Mouse (Mus musculus): ENCODE results near the gene Ybx2. TPM values are rescaled to one million over a fixed set of nuclear protein-coding genes. Genes with fewer than 3 reads are reported as not detected.
"Not testable (repeated sequence)": the region's sequence is repeated elsewhere in the genome, so short reads cannot be mapped to it uniquely, and the experiment has no call there.

Ybx2 gene
- polyA plus RNA-seq, 1 experiment from 2014 or later: 5.1 TPM

DNA sequence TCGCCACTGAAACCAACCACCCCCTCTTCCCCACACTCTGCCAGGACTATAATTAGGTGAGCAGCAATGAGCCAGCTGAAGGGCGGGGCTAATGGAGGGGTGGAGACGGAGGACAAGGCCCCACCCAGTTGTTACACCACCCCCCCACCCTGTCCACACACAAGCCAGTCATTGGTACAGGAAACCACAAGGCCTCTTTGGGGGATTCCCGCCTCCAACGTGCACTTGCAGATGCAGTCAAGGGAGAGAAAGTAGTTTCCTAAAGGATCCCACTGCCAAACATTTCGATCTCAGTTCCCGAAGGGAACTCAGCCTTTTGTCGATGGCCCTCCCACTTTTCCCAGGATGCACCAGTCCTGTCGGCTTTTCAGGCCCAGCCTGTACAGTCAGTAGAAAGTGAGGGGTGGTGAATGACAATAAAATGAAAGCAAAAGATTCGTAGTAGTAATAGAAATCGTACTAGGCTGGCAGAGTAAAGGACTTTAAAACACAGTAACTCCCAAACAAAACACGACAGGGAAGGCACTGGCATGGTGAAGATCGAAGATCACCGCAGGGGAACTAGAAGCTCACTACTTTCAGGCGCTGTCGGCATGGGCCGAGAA, 15.8 kb upstream of the Ybx2 start:
- WGBS: 3% methylated on average over 17 of the region's 17 CpGs
- H3K27me3 ChIP-seq (ENCODE audit: control insufficient read depth, insufficient read depth, low read length): no peaks in the 10 kb centered on the region

DNA sequence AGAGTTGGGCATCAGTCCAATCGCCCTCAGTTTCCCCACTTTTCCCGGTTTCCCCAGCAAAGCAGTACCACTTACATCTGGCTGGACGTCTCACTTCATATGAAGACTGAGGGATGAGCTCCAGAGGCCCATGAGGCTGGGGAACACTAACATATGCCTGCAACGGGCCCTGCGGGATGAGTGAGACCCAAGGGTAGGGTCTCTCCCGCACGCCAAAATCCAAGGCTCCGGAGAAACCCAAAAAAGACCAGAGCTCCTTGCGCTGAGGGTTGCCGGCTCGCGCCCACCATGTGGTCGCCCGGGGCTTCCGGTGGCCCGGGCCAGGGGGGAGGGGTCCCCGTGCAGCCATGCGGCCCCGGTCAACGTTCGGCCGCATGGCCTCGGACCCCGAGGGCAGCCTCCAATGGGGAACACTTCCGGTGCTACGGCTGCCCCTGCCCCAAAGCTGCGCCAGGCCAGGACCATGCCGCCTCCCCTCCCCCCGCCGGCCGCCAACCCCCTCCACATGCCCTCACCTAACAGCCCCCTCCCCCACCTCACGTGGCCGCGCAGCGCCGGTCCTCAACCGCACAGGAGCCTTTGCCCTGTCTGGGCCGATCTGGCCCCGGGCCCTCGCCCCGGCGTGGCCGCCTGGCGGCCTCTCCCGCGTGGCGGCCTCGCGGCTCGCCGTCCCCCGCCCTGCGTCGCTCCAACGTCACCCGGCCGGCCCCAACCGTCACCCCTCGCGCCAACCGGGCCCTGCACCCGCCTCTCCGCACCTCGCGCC, 15.1 kb upstream of the Ybx2 start:
- ATAC-seq (ENCODE audit: low FRiP score) (peak; percentile 45), DNase-seq (ENCODE audit: low spot score, missing footprints) (peak; percentile 94)
- Histone ChIP-seq H3K4me2 (peak overlapping the region; percentile 87), H3K27me3 (ENCODE audit: control insufficient read depth, insufficient read depth, low read length) (no peaks in the 10 kb centered on the region), H3K4me3 (ENCODE audit: low read depth, low read length) (peak overlapping the region; percentile 95), H3K27ac (ENCODE audit: low read depth, low read length) (peak overlapping the region; percentile 88), H3K9ac (ENCODE audit: low read length) (peak overlapping the region; percentile 94), H3K36me3 (ENCODE audit: control insufficient read depth, insufficient read depth, low read length) (peaks cover 19% of the 10 kb centered on the region), H3K9me3 (ENCODE audit: control insufficient read depth, low read length) (no peaks in the 10 kb centered on the region), H3K4me1 (ENCODE audit: control insufficient read depth, insufficient read depth, low read length) (peaks cover 19% of the 10 kb centered on the region)
- under 1% methylated on average over 51 of the region's 65 CpGs for whole genome bisulfite sequencing

More for the DNA sequence above, 15.8 kb upstream of the Ybx2 start:
- Histone ChIP-seq H3K9me3 (ENCODE audit: control insufficient read depth, low read length) (no peaks in the 10 kb centered on the region), H3K4me1 (ENCODE audit: control insufficient read depth, insufficient read depth, low read length) (peaks cover 25% of the 10 kb centered on the region), H3K4me3 (ENCODE audit: low read depth, low read length) (peak overlapping the region; percentile 95), H3K4me2 (peak overlapping the region; percentile 87), H3K36me3 (ENCODE audit: control insufficient read depth, insufficient read depth, low read length) (peaks cover 21% of the 10 kb centered on the region), H3K9ac (ENCODE audit: low read length) (peak overlapping the region; percentile 94), H3K27ac (ENCODE audit: low read depth, low read length) (peak overlapping the region; percentile 88)
- ATAC-seq (ENCODE audit: low FRiP score): no peak
- DNase-seq (ENCODE audit: low spot score, missing footprints): peak; percentile 95

DNA sequence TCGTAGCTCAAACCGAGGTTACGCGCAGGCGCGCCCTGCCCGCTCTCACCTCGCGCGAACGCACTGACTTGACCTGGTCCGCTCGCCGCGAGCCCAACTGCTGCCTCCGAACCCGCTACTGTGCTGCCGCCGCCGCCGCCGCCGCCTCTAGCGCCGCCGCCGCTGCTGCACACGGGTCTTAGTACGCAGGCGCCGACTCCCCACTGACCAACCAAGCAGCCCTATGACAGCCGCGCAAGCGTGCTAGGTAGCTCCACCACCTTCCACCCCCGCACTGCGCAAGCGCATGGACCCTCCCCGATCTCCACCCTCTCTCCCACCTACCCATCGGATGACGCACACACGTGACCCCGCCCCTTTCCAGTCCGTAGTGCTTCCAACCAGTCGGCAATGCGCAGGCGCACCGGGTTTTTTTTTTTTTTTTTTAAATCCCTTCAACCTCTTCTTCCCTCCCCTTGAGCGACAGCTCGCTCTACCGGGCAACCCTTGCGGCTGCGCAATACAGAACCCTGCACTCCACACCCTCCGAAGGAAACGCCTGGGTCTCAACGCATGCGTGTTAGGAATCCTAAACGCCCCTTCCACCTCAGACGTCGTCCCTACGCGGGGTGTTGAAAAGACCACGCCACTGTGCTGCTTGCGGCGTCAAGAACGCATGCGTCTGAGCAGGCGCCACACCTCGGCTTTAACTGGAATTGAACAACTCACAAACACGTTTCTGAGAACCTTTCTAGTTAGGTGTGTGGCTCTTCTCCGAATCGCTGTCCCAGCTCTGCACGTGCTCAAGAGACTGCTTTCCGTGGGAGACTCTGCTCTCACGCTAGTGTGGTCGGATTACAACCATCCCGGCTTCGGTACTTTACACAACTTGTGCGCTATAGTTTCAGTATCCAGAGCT, 14.2 kb upstream of the Ybx2 start, which contains the start of gene Eif5a:
Eif5a (minus strand) TSS at position 845 of the 898 bp plus-strand sequence.
- ATAC-seq (ENCODE audit: low FRiP score) (peak; percentile 96), DNase-seq (ENCODE audit: low spot score, missing footprints) (peak; percentile 100)
- H3K9ac ChIP-seq (ENCODE audit: low read length): peak within 1 kb of the TSS; percentile 94
- peaks cover 14% of the 10 kb centered on the region for H3K36me3 ChIP-seq (ENCODE audit: control insufficient read depth, insufficient read depth, low read length)
- peak within 1 kb of the TSS; percentile 87 for H3K4me2 ChIP-seq
- no peaks in the 10 kb centered on the region for H3K9me3 ChIP-seq (ENCODE audit: control insufficient read depth, low read length)
- H3K27ac ChIP-seq (ENCODE audit: low read depth, low read length): peak within 1 kb of the TSS; percentile 92
- under 1% methylated on average over 78 of the region's 78 CpGs for WGBS
- H3K27me3 ChIP-seq (ENCODE audit: control insufficient read depth, insufficient read depth, low read length): no peaks in the 10 kb centered on the region
- H3K4me3 ChIP-seq (ENCODE audit: low read depth, low read length): peak within 1 kb of the TSS; percentile 95
- peaks cover 14% of the 10 kb centered on the region for H3K4me1 ChIP-seq (ENCODE audit: control insufficient read depth, insufficient read depth, low read length)

DNA sequence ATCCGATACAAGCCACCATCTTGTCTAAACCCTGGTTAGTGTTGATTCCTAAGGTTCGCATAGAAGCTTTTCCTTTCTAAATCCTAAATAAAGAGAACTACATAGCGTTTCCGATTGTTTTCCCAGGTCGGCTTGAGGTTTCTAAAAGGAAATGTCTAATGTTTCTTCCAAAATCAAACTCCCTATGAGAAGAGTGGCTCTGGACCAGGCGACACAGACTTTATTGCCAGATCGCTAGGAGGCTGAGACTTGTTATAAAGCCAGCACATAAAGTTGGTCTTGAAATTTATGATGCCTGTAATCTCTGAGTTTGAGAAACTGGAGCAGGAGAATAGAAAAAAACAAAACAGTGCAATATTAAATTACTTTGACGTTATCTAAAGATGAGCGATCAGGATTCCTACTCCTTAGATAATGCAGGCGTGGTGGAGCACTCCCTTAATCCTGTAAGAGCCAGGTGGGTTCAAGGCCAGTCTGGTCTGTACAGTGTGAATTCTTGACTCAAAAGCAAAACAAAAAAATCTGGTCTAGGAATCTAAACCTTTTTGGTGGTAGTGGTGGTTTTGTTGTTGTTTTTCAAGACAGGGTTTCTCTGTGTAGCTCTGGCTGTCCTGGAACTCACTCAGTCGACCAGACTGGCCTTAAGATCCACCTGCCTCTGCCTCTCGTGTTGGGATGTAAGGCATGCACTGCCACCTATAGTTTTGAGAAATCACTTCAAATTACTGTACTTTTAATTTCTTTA, 13.4 kb upstream of the Ybx2 start:
- H3K4me3 ChIP-seq (ENCODE audit: low read depth, low read length): peak overlapping the region; percentile 95
- H3K27ac ChIP-seq (ENCODE audit: low read depth, low read length): peak overlapping the region; percentile 92
- no peaks in the 10 kb centered on the region for H3K9me3 ChIP-seq (ENCODE audit: control insufficient read depth, low read length)
- peak overlapping the region; percentile 74 for H3K9ac ChIP-seq (ENCODE audit: low read length)
- peaks cover 14% of the 10 kb centered on the region for H3K4me1 ChIP-seq (ENCODE audit: control insufficient read depth, insufficient read depth, low read length)
- DNase-seq (ENCODE audit: low spot score, missing footprints) (no peak), ATAC-seq (ENCODE audit: low FRiP score) (no peak)
- H3K36me3 ChIP-seq (ENCODE audit: control insufficient read depth, insufficient read depth, low read length): peaks cover 11% of the 10 kb centered on the region
- no peaks in the 10 kb centered on the region for H3K27me3 ChIP-seq (ENCODE audit: control insufficient read depth, insufficient read depth, low read length)
- WGBS: 5% methylated on average over 12 of the region's 12 CpGs
- H3K4me2 ChIP-seq: peak overlapping the region; percentile 51

DNA sequence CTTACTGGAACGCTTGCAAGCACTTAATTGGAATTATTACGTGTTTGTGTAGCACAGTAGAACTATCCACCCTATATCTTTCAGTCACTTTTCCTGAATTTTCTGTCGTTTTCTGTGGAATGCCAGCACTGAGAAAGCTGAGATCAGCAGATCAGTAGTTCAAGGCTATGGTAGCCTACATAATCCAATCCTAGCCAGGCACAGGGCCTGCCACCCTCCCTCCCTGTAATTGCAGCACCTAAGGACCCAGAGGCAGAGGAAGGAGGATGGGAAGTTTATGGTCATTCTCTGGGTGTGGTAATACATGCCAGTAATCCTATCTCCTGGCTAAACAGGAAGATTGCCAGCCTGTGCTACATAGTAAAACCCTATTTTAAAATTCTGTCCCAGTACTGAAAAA, 12.8 kb upstream of the Ybx2 start:
- H3K36me3 ChIP-seq (ENCODE audit: control insufficient read depth, insufficient read depth, low read length): peaks cover 6% of the 10 kb centered on the region
- peak overlapping the region; percentile 51; the same call in 1 of the 2 replicates for H3K4me2 ChIP-seq
- H3K9me3 ChIP-seq (ENCODE audit: control insufficient read depth, low read length): no peaks in the 10 kb centered on the region
- no peak for ATAC-seq (ENCODE audit: low FRiP score)
- 0 out of 2 replicates have a peak overlapping the region, but pooled peaks have one; percentile 4 for H3K9ac ChIP-seq (ENCODE audit: low read length)
- no peaks in the 10 kb centered on the region for H3K27me3 ChIP-seq (ENCODE audit: control insufficient read depth, insufficient read depth, low read length)
- peaks cover 14% of the 10 kb centered on the region for H3K4me1 ChIP-seq (ENCODE audit: control insufficient read depth, insufficient read depth, low read length)
- no peak for DNase-seq (ENCODE audit: low spot score, missing footprints)
- no peak overlapping the region for H3K4me3 ChIP-seq (ENCODE audit: low read depth, low read length)
- WGBS: 68% methylated on average over 3 of the region's 3 CpGs
- H3K27ac ChIP-seq (ENCODE audit: low read depth, low read length): no peak overlapping the region

DNA sequence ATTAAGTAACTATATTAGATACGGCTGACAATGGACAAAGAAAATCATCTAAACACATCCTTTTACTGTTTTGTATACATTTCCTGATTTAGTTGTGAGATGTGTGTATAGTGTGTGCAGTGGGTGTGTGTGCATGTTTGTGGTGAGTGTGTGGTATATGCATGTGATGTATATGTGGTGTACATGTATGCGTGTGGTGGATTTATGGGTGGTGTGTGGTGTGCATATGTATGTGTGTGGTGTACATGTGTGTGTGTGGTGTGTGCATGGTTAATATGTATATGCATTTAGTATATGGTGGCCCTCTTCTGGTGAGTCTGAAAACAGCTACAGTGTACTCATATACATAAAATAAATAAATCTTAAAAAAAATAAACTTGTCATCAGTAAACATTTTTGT, 8.1 kb upstream of the Ybx2 start:
- Histone ChIP-seq H3K27ac (ENCODE audit: low read depth, low read length) (no peak overlapping the region), H3K27me3 (ENCODE audit: control insufficient read depth, insufficient read depth, low read length) (no peaks in the 10 kb centered on the region), H3K9ac (ENCODE audit: low read length) (no peak overlapping the region), H3K36me3 (ENCODE audit: control insufficient read depth, insufficient read depth, low read length) (no peaks in the 10 kb centered on the region), H3K4me2 (no peak overlapping the region), H3K4me1 (ENCODE audit: control insufficient read depth, insufficient read depth, low read length) (no peaks in the 10 kb centered on the region), H3K9me3 (ENCODE audit: control insufficient read depth, low read length) (no peaks in the 10 kb centered on the region), H3K4me3 (ENCODE audit: low read depth, low read length) (no peak overlapping the region)
- 98% methylated on average over 2 of the region's 2 CpGs for WGBS
- no peak for ATAC-seq (ENCODE audit: low FRiP score)
- DNase-seq (ENCODE audit: low spot score, missing footprints): no peak

DNA sequence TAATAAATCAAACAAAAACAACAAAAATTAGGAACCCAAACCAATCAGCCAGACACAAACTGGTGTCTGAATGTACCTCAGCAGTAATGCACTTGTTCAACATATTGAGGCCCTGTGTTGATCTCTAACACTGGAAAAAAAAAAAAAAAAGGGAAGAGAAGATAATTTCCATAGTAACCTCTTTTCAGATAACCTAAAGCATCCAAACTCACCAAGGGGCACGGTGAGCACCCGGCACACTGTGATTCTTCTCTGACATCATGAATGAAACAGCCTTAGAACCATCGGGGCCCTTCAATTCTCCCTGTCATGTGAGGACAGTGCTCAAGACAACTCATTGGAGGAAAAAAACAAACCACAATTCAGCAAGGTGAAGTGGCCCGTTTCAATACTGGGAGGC, 5.9 kb upstream of the Ybx2 start:
- H3K4me3 ChIP-seq (ENCODE audit: low read depth, low read length): no peak overlapping the region
- H3K9ac ChIP-seq (ENCODE audit: low read length): no peak overlapping the region
- 84% methylated on average over 4 of the region's 4 CpGs for WGBS
- DNase-seq (ENCODE audit: low spot score, missing footprints): no peak
- no peaks in the 10 kb centered on the region for H3K36me3 ChIP-seq (ENCODE audit: control insufficient read depth, insufficient read depth, low read length)
- no peak overlapping the region for H3K4me2 ChIP-seq
- H3K27me3 ChIP-seq (ENCODE audit: control insufficient read depth, insufficient read depth, low read length): peaks cover 4% of the 10 kb centered on the region; the same call in 1 of the 2 replicates
- ATAC-seq (ENCODE audit: low FRiP score): no peak
- H3K4me1 ChIP-seq (ENCODE audit: control insufficient read depth, insufficient read depth, low read length): no peaks in the 10 kb centered on the region
- no peak overlapping the region for H3K27ac ChIP-seq (ENCODE audit: low read depth, low read length)
- H3K9me3 ChIP-seq (ENCODE audit: control insufficient read depth, low read length): no peaks in the 10 kb centered on the region

DNA sequence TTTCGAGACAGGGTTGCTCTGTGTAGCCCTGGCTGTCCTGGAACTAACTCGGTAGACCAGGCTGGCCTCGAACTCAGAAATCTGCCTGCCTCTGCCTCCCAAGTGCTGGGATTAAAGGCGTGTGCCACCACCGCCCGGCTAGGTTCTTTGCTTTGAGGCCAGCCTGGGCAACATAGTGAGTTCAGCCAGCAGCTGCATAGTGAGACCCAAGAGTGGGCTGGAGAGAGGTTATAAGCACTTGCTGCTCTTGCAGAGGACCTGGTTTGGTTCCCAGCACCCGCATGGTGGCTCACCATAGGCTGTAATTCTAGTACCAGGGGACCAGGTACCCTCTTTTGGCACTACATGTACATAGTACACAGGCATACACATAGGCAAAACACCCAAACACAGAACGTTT, 5.4 kb upstream of the Ybx2 start:
- 87% methylated on average over 8 of the region's 8 CpGs for WGBS
- H3K36me3 ChIP-seq (ENCODE audit: control insufficient read depth, insufficient read depth, low read length); H3K27me3 ChIP-seq (ENCODE audit: control insufficient read depth, insufficient read depth, low read length); H3K9me3 ChIP-seq (ENCODE audit: control insufficient read depth, low read length); ATAC-seq (ENCODE audit: low FRiP score); H3K4me3 ChIP-seq (ENCODE audit: low read depth, low read length); H3K27ac ChIP-seq (ENCODE audit: low read depth, low read length); H3K9ac ChIP-seq (ENCODE audit: low read length); H3K4me2 ChIP-seq; DNase-seq (ENCODE audit: low spot score, missing footprints); H3K4me1 ChIP-seq (ENCODE audit: control insufficient read depth, insufficient read depth, low read length): not testable (repeated sequence)

Measured in midbrain, embryonic 11.5 days (tissue).